Mouse (Mus musculus) spleen, postnatal 4 days (tissue): ENCODE data around the gene Dnajc8.
"Not testable (repeated sequence)": the region's sequence is repeated elsewhere in the genome, so short reads cannot be mapped to it uniquely, and the experiment has no call there.

Source experiments
- DNase-seq, 2 experiments: peaks; one replicate each; pipeline ENCODE4 v3.0.0; 2022; ENCODE audit warnings: low spot score in 2 of 2

Gene Dnajc8

DNA sequence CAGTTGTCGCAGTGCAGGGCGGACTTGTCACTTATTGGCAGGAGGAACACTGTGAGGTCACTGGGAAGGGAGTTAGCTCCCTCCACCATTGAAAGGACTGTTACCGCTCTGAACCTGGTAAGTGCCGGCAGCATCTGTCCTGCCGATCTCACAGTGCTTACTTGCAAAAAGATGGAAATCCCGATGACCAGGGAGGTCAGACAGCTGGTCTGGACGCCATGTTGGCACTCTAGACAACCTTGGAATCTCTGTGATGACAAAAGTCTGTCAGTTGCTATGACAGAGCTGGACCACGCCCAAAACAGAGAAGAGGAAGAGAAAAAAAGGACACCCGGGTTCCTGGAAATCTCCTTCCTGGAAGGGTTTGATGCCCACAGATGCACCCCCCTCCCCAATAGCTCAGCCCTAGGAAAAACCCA lies 32.0 kb downstream of the Dnajc8 start:
- no peak for DNase-seq

DNA sequence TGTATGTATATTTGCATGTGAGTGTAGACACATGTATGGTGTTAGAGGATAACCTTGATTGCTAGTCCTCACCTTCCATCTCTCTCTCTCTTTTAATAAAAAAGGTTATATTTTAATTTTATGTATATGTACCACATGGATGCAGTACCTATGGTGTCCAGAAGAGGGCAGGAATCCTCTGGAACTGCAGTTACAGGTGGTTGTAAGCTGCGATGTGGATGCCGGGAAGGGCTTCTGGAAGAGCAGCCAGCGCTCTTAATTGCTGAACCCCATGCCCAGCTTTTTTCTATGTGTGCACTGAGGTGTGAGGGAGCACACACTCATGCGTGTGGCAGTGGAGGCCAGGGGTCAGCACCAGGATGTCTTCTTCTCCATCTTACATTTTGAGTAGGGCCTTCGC lies 33.8 kb downstream of the Dnajc8 start:
- no peak for DNase-seq

DNA sequence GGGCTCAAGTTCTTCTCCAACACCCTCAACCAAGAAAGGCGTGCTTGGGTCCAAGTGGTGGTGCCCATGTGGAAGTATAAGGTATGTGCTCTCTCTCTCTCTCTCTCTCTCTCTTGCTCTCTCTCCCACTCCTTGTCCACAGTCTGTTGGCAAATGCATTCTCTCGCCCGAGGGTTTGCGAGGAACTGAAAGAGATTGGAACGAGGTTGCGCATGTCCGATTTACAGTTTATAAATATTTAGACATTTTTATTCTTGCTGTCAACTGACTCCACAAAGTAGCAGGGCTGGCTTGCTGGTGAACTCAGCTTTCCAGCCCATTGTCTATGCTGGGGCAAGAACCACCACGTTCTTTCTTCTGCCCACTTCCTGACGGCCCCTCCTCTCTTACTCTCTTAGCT lies 35.8 kb downstream of the Dnajc8 start:
- no peak for DNase-seq

DNA sequence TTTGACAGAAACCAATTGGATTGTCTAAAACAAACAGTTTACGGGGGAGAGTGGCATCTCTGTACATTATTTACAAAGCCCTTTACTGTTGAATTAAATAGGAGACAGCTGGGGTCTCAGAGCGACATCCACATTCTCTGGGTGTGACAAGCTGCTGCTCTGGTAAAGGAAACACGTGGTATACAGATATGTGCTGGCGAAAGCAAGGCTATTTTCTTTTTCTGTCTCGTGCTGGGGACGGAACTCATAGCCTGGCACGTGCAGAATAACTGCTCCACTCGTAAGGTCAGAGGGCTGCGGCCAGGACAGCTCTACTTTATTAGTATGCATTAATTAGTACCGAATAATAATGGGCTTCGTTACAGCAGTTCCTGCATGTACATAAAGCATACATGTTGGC lies 38.0 kb downstream of the Dnajc8 start:
- DNase-seq = no peak

DNA sequence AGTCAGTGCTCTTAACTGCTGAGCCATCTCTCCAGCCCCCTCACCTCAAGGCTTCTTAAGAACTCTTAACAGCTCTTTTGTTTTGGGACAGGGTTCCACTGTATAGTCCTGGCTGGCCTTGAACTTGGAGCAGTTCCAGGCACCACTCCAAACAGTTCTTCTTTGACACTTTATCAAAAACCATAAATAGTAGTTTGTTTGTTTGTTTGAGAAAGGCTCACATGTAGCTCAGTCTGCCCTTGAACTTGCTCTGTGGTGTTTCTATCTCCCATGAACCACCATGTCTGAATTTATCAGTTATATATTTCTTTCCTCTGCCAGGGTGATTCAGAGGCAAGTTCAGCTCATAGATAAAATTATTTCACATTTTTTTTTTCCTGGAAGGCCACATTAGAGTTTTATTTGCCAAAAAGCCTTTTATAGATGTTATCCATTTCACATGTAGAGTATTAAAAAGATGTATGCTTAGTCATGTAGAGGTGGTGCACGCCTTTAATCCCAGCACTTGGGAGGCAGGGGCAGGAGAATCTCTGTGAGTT lies 39.5 kb downstream of the Dnajc8 start:
- no peak for DNase-seq

DNA sequence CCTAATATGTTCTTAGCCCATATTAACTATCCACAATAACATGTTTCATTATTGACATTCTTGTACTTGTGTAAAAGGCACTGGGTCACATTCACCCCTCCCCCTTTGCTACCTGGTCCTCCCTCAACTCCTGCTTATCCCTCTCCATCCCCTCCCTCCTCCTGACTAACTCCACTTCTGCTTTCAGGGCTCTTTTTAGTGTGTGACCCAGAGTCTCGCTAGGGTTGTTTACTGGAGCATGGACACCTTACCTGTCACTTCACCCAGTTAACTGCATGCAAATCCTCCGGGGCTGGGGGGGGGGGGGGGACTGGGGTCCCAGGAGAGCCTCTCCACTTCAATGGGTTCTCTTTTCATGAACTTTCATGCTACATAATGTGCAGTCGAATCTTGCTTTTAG lies 48.4 kb downstream of the Dnajc8 start:
- DNase-seq = no peak

DNA sequence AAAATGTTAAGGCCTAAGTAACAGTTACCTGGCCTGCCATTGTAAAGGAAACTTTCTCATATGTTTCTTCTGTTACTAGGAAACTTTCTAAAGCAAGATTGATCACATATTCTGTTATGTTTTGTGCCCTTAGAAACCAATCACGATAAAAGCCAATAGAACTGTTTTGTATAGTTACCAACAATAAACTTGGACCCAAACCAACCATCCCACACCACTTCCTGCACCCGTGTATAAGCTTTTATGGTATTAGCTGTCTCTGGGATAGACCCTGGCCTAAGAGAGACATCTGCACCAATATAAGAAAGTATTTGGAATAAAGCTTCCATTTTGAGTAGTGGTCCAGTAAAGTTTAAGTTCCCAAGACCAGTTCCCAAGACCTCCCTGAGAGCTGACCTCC lies 49.6 kb downstream of the Dnajc8 start:
- DNase-seq = no peak

DNA sequence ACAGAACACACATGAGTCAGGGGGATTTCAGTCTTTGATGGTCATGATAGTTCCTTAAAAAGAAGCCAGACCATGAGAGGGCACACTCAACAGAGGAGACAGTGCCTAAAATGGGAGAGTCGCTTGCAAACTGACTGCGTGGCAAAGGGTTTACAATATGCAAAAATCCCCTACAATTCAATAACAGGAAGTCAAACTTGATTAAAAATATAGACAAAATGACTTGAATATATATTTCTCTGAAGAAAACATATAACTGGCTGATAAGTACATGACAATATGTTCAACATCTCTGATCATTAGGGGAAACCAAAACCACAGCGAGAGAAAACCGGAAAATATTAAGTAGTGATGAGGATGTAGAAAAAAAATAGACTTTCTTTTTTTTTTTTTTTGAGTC lies 50.9 kb downstream of the Dnajc8 start:
- no peak for DNase-seq

DNA sequence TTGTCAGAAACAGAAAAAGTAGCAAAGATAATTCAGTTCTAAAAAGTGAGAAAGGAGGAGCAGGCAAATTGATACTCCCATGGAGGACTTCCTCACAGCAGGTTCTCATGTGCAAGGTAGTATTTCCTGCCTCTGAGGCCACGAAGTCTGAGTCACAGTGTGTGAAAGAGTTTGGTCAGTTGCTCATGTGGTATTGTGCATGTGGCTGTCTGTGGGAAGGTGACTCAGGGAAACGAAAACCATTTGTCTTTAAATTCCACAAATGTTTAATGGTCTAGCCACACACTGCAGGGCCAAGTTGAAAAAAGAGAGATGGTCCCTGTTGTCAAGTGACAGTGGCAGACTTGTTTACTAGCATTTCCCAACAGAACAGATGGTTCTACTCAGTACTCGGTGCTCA lies 53.2 kb downstream of the Dnajc8 start:
- DNase-seq = no peak

DNA sequence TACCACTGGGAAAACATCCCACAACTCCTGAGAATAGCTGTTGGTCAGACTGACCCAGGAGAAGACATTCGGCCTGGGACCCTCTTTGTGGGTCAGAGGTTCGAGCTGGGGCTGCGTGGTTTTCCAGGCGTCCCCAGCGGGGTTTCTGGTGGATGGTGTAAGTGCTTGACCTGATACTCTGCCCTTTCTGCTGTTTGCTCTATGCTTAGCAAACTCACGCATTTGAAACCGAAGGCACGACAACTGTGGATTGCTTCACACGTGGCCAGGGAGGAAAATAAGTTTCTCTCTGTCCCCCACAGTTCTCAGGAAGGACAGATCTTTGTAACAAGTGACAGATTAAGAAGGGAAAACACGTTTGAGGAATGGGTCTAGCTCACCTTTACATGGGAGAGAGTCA lies 55.3 kb downstream of the Dnajc8 start:
- DNase-seq = no peak

DNA sequence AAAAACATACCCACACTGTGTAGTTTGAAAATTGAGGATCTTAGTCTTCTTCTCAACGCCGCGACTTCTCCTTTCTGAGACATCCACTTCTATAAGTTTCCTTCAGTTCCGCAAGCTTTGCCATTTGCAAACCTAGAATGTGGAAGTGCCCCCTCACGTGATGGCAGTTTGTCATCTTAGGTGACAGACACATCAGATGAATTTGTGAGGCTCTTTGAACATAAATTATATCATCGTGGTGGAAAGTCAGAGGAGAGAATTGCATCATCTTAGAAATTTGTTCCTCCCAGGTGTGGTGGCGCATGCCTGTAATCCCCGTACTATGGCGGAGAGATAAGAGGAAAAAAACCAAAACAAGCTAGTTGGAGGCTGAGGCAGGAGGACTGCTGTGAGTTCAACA lies 57.6 kb downstream of the Dnajc8 start:
- DNase-seq = peak; percentile 62 to 71

DNA sequence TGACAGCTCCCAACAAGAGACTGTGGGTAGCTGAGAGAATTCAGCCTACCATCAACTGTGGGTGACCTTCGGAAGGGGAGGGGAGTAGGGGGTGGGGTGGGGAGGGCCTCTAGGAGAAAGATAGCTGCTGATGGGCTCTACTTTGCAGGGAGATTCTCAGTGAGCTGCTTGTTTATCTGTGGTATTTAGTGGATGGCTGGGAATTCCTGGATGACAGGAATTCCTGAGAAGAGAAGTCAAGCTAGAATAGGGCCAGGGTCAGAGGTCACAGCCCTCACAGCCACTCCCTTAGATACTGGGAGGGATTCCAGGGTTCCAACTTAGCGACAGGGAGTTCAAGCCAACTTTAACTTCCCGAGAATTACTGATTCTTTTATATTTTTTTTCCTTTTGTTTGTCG lies 58.8 kb downstream of the Dnajc8 start:
- no peak for DNase-seq

DNA sequence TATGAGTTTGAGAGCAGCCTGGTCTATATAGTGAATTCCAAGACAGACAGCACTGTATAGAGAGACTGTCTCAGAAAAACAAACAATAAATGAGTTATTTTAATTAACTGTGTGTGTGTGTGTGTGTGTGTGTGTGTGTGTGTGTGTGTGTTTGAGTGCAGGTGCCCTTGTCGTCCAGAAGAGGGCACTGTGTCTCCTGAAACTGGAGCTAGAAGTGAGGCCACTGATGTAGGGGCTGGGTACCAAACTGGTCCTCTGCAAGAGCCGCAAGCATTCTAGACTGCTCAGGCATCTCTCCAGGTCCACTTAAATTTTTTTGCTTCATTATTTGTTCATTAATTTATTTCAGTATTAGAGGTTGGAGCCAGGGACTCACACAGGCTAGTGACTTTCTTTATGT lies 63.5 kb downstream of the Dnajc8 start:
- no peak for DNase-seq

DNA sequence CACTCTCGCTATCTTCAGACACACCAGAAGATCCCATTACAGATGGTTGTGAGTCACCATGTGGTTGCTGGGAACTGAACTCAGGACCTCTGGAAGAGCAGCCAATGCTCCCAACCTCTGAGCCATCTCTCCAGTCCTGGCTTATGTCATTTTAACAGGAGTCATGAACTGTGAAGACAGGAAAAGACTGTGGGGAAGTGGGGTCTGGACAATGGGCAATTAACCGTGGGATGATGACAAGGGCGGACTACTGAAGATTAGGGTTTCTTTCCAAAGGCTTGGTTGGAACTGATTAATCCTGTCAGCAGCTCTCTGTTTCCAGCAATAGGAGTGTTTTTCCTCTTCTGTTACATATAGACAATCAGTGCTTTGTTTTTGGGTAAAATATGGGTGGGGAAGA lies 64.4 kb downstream of the Dnajc8 start:
- no peak for DNase-seq

DNA sequence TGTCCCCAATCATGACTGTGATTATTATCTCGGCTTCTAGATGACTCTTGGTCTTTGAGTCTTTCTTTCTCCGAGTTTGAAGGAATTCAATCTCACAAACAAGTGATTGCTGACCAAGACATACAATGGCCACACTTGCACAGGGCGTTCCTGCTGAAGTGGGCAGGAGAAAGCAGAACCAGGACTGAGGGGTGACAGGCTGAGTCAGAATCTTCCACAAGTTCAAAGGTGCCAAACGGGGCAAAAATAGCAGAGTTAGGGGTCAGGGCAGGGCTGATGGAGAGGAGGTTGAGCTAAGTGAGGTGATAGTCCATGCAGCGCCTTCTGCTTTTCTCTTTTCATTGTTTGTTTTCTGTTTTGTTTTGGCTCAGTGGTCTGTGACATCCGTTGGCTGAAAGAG lies 65.1 kb downstream of the Dnajc8 start:
- DNase-seq = no peak

DNA sequence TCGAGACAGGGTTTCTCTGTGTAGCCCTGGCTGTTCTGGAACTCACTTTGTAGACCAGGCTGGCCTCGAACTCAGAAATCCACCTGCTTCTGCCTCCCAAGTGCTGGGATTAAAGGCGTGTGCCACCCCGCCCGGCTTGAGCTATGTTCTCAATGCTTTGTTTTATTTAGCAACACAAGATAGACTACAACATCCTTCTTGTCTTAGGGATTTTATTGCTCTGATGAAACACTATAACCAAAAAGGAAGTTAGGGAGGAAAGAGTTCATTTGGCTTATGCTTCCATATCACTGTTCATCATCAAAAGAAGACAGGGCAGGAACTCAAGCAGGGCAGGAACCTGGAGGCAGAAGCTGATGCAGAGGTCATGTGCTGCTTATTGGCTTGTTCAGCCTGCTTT lies 65.9 kb downstream of the Dnajc8 start:
- not testable (repeated sequence) for DNase-seq
